Mouse (Mus musculus): ENCODE data around the gene Ablim2.

DNA sequence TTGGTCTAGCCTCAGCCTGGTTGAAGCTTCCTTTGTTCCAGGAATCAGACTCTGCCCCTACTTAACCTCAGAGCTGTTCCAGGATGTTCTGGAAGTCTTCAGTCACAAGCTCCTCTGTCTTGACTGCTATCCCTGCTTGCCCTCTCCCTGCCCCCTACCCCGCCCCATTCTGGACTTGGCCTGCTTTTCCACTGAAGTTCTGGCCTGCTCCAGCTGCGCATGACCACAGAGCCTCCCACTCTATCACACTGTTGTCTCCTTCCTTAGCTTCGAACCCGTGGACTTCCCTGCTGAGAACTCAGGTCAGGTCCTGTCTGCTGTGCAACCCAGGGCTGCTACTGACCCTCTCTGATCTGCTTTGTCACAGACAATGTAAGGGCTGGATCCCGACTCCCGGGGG lies 8.2 kb downstream of the Ablim2 start:
- TF ChIP-seq CTCF (IDR thresholded peaks at IDR 0.05; ENCODE audit: low read depth) (no peak), EP300 (IDR thresholded peaks at IDR 0.05; ENCODE audit: low read depth) (no peak)

Data from liver, embryonic 14.5 days (tissue).